Comparison of ENCODE assay signal across 25 mouse cellular contexts in the genomic region with DNA sequence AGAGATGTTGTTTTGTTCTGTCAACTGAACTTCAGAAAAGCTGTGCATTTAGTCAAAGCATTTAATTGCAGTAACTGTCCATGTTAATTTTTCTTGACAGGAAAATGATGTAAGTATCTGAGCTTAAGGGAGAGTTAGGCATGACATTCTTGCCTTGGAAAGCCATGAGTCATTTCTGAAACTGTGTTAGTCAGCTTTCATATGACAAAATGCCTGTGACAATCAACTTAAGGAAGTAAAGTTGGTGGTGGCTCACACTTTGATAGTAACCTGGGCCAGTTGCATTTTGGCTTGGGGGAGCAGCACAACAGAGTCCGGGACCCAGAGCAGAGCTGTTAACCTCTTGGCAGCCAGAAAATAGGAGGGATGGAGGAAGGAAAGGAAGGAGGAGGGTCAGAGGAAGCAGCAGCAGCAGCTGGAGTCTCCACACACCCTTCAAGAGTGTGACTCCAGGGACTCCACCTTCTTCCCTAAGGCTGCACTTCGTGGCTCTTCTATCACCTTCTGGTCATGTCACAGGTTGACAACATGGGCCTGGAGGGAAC. TPM values are rescaled to one million over a fixed set of nuclear protein-coding genes. Genes with fewer than 3 reads are reported as not detected.
DNase-seq lines count a peak whose midpoint lies in the region; ATAC-seq and TF ChIP-seq lines count a peak whose summit lies in the region.
"Had no signal": no experiment of that assay in that cellular context is flagged by ENCODE, and none has a peak within 500 bp of the region (broad histone marks: within the 10 kb centered on the region; RNA-seq: fewer than 3 reads in every experiment).

No protein-coding gene starts in this region.

- WGBS in intestine, postnatal 0 days = 42% methylated on average over 2 of the region's 2 CpGs
- 40% methylated on average over 2 of the region's 2 CpGs for WGBS in intestine, embryonic 15.5 days

- peak; percentile 88 for TF ChIP-seq EP300 in CH12.LX (IDR thresholded peaks at IDR 0.05; ENCODE audit: low read length)

- no peak for TF ChIP-seq CTCF in intestine, postnatal 0 days (IDR thresholded peaks at IDR 0.05; ENCODE audit: low read depth)
- TF ChIP-seq CTCF in CH12.LX (conservative IDR thresholded peaks at IDR 0.05 in 1 of 2, IDR thresholded peaks at IDR 0.05 in 1 of 2; ENCODE audit: low read depth in 2 of 2, low read length in 2 of 2) = no peak

- peaks cover 31% of the 10 kb centered on the region for H3K79me2 ChIP-seq in CH12.LX (replicated peaks; ENCODE audit: control insufficient read depth, extremely low read depth, insufficient read depth, poor library complexity, severe bottlenecking)

- TF ChIP-seq RAD21 in CH12.LX (IDR thresholded peaks at IDR 0.05; ENCODE audit: low read depth, low read length) = no peak

- peak; percentile 59 for DNase-seq in CH12.LX (ENCODE audit: extremely low read depth)
- no peak for DNase-seq in thymus, postnatal 4 days
- DNase-seq in left cerebral cortex, adult 11 months (ENCODE audit: low spot score) = no peak
- no peak for DNase-seq in cerebellum, adult 9-10 months
- DNase-seq: adrenal gland, postnatal 25 days; cerebellum, adult 9-11 months; forebrain, postnatal 0 days; heart, postnatal 36 days; lung, adult 18-20 months; lung, postnatal 14 days; retina, postnatal 1 day; right cerebral cortex, postnatal 25 days; spleen, adult 18-20 months had no signal

- no peaks in the 10 kb centered on the region for H3K27me3 ChIP-seq in intestine, postnatal 0 days (replicated peaks; ENCODE audit: control insufficient read depth, insufficient read depth, low read length)
- H3K27me3 ChIP-seq in intestine, embryonic 15.5 days (replicated peaks) = no peaks in the 10 kb centered on the region
- no peaks in the 10 kb centered on the region for H3K27me3 ChIP-seq in CH12.LX (replicated peaks)
- H3K27me3 ChIP-seq: heart, embryonic 13.5 days; limb, embryonic 13.5 days; midbrain, embryonic 12.5 days had no signal

- no peak for TF ChIP-seq POLR2A in CH12.LX (IDR thresholded peaks at IDR 0.05; ENCODE audit: low read depth, low read length)

- peaks cover 5% of the 10 kb centered on the region; the same call in 1 of the 2 replicates for H3K4me1 ChIP-seq in intestine, postnatal 0 days (replicated peaks; ENCODE audit: control insufficient read depth, insufficient read depth, low read length)
- H3K4me1 ChIP-seq in intestine, embryonic 15.5 days (replicated peaks) = peaks cover 19% of the 10 kb centered on the region
- H3K4me1 ChIP-seq in CH12.LX (ENCODE audit: control insufficient read depth in 1 of 2, insufficient read depth in 2 of 2) = peaks cover 30 to 88% of the 10 kb centered on the region in 2 experiments

- H3K36me3 ChIP-seq in intestine, postnatal 0 days (ENCODE audit: control insufficient read depth, insufficient read depth) = no peaks in the 10 kb centered on the region
- no peaks in the 10 kb centered on the region for H3K36me3 ChIP-seq in intestine, embryonic 15.5 days
- H3K36me3 ChIP-seq in CH12.LX (replicated peaks in 1 of 2; ENCODE audit: control insufficient read depth in 1 of 2, insufficient read depth in 1 of 2, low read length in 1 of 2) = peaks cover 0 to 3% of the 10 kb centered on the region in 2 experiments
- H3K36me3 ChIP-seq: embryonic facial prominence, embryonic 10.5 days; forebrain, embryonic 10.5 days; heart, embryonic 13.5 days; limb, embryonic 13.5 days; liver, embryonic 12.5 days; midbrain, embryonic 12.5 days had no signal

- ATAC-seq in intestine, postnatal 0 days = 0 out of 2 replicates have a peak, but pooled peaks have one; percentile 33
- no peak for ATAC-seq in intestine, embryonic 15.5 days
- peak; percentile 46 for ATAC-seq in inflammation-experienced regulatory T-cells, adult 6 months
- ATAC-seq in neutrophil, adult 5-6 weeks (ENCODE audit: extremely low read depth, insufficient number of reproducible peaks, low FRiP score, poor library complexity, severe bottlenecking) = 0 out of 2 replicates have a peak, but pooled peaks have one; percentile 31
- ATAC-seq: forebrain, postnatal 0 days; intestine, embryonic 16.5 days; liver, embryonic 12.5 days had no signal

- dilution Hi-C loops in CH12.LX (cut with MboI; ENCODE audit: extremely low pct_ligation_motif_present, extremely low pct_unique_long_range_greater_than_20kb, low sequenced_read_pairs) = no loop called here

- no peak overlapping the region for H3K9ac ChIP-seq in intestine, postnatal 0 days (ENCODE audit: low read depth, low read length)
- H3K9ac ChIP-seq in intestine, embryonic 15.5 days = no peak overlapping the region
- peak overlapping the region; percentile 82 for H3K9ac ChIP-seq in CH12.LX (ENCODE audit: insufficient read depth, low read depth)
- H3K9ac ChIP-seq: forebrain, postnatal 0 days; heart, embryonic 13.5 days; hindbrain, embryonic 14.5 days; limb, embryonic 13.5 days; liver, embryonic 12.5 days; midbrain, embryonic 12.5 days had no signal

- H3K4me2 ChIP-seq in intestine, postnatal 0 days (replicated peaks; ENCODE audit: low read depth) = no peak overlapping the region
- H3K4me2 ChIP-seq in intestine, embryonic 15.5 days (replicated peaks) = no peak overlapping the region
- H3K4me2 ChIP-seq in CH12.LX (ENCODE audit: insufficient read depth, low read depth, poor library complexity, severe bottlenecking) = peak overlapping the region; percentile 63
- H3K4me2 ChIP-seq: heart, embryonic 13.5 days; hindbrain, embryonic 14.5 days; limb, embryonic 13.5 days; liver, embryonic 12.5 days; midbrain, embryonic 12.5 days had no signal

- H3K27ac ChIP-seq in intestine, postnatal 0 days (ENCODE audit: low read depth, low read length) = no peak overlapping the region
- H3K27ac ChIP-seq in intestine, embryonic 15.5 days = no peak overlapping the region
- H3K27ac ChIP-seq in CH12.LX (ENCODE audit: insufficient read depth, low read depth) = peak overlapping the region; percentile 87
- H3K27ac ChIP-seq: embryonic facial prominence, embryonic 10.5 days; forebrain, embryonic 10.5 days; heart, embryonic 13.5 days; hindbrain, embryonic 14.5 days; limb, embryonic 13.5 days; liver, embryonic 12.5 days; midbrain, embryonic 12.5 days had no signal

- H3K4me3 ChIP-seq in intestine, postnatal 0 days (ENCODE audit: low read depth, low read length) = no peak overlapping the region
- no peak overlapping the region for H3K4me3 ChIP-seq in intestine, embryonic 15.5 days (replicated peaks)
- peak overlapping the region; percentile 23 to 59 (median 33) for H3K4me3 ChIP-seq in CH12.LX (replicated peaks in 1 of 3; ENCODE audit: low read depth in 2 of 3, low read length in 2 of 3, poor library complexity in 1 of 3)
- H3K4me3 ChIP-seq: embryonic facial prominence, embryonic 10.5 days; forebrain, embryonic 10.5 days; heart, embryonic 13.5 days; limb, embryonic 13.5 days; liver, embryonic 12.5 days; midbrain, embryonic 12.5 days had no signal

- in situ Hi-C loops in CH12.LX (cut with MboI; ENCODE audit: low pct_ligation_motif_present, low pct_unique_long_range_greater_than_20kb, low sequenced_read_pairs) = loop anchor here (25.0 kb wide), 1 partner anchor 1051 kb away; no protein-coding TSS in a partner anchor

- H3K9me3 ChIP-seq in intestine, postnatal 0 days (ENCODE audit: control insufficient read depth) = no peaks in the 10 kb centered on the region
- no peaks in the 10 kb centered on the region for H3K9me3 ChIP-seq in intestine, embryonic 15.5 days
- H3K9me3 ChIP-seq in CH12.LX (replicated peaks; ENCODE audit: low read length) = no peaks in the 10 kb centered on the region
- H3K9me3 ChIP-seq: embryonic facial prominence, embryonic 10.5 days; forebrain, embryonic 10.5 days; heart, embryonic 13.5 days; limb, embryonic 13.5 days; liver, embryonic 12.5 days; midbrain, embryonic 12.5 days had no signal

TF ChIP-seq in CH12.LX, 34 proteins besides CTCF, POLR2A, EP300 and RAD21 (continues in another document):
- TF ChIP-seq BHLHE40 (IDR thresholded peaks at IDR 0.05; ENCODE audit: low read depth, low read length) (peak; percentile 79), NELFE (IDR thresholded peaks at IDR 0.05; ENCODE audit: low read depth, low read length) (no peak), GABPA (IDR thresholded peaks at IDR 0.05; ENCODE audit: insufficient replicate concordance, low read depth, low read length) (no peak), CHD1 (IDR thresholded peaks at IDR 0.05; ENCODE audit: low read depth, low read length) (no peak), NRF1 (IDR thresholded peaks at IDR 0.05; ENCODE audit: low read depth, low read length) (no peak), MEF2A (IDR thresholded peaks at IDR 0.05; ENCODE audit: borderline replicate concordance, low read depth, low read length) (peak; percentile 22; the same call in 1 of the 2 replicates), RCOR1 (conservative IDR thresholded peaks at IDR 0.05; ENCODE audit: low read depth, low read length) (no peak), USF1 (IDR thresholded peaks at IDR 0.05; ENCODE audit: low read depth, low read length) (no peak), TCF12 (IDR thresholded peaks at IDR 0.05; ENCODE audit: low read depth, low read length) (0 out of 2 replicates have a peak, but pooled peaks have one; percentile 12), ELF1 (IDR thresholded peaks at IDR 0.05; ENCODE audit: low read depth, low read length) (peak; percentile 42; the same call in 1 of the 2 replicates), JUN (IDR thresholded peaks at IDR 0.05; ENCODE audit: insufficient read depth, low read depth, low read length) (peak; percentile 94), HCFC1 (IDR thresholded peaks at IDR 0.05; ENCODE audit: low read depth, low read length) (no peak), E2F4 (IDR thresholded peaks at IDR 0.05; ENCODE audit: insufficient replicate concordance, low read depth, low read length) (no peak), SIN3A (IDR thresholded peaks at IDR 0.05; ENCODE audit: low read length) (peak; percentile 44; the same call in 1 of the 2 replicates), ZMIZ1 (IDR thresholded peaks at IDR 0.05; ENCODE audit: low read depth, low read length) (no peak), MAX (IDR thresholded peaks at IDR 0.05; ENCODE audit: low read length) (no peak), TBP (conservative IDR thresholded peaks at IDR 0.05; ENCODE audit: low read depth, low read length) (no peak), POLR2AphosphoS2 (IDR thresholded peaks at IDR 0.05; ENCODE audit: low read depth, low read length) (no peak), ETS1 (conservative IDR thresholded peaks at IDR 0.05; ENCODE audit: low read depth, low read length) (peak; percentile 95), ZKSCAN1 (IDR thresholded peaks at IDR 0.05; ENCODE audit: borderline replicate concordance, low read depth, low read length) (no peak)

RNA-seq across cellular contexts. Expression of a gene that starts 20.9 kb away (rescaled TPM):
- polyA plus RNA-seq in intestine, postnatal 0 days (2015; fragmentation: Nextera tagmentation; extraction: Ambion mirVana) = 8.2 and 8.6 TPM in 2 replicates
- 14.9 and 15.0 TPM in 2 replicates for polyA plus RNA-seq in intestine, embryonic 15.5 days (2015; fragmentation: Nextera tagmentation; extraction: Ambion mirVana)
- total RNA-seq in CH12.LX (2012; rRNA removed) (32.2 and 35.8 TPM in 2 replicates), CH12.LX (2014; rRNA removed) (22.2 and 23.1 TPM in 2 replicates)
- 42.8 and 50.2 TPM in 2 replicates for polyA plus RNA-seq in CH12.LX (2012; ENCODE audit: insufficient read length, low read depth)
- 100 to 1,000 TPM in 2 of 3 experiments, 10 to 100 TPM in 1; 94.0 to 116 (median 111) TPM for polyA plus RNA-seq in inflammation-experienced regulatory T-cells, adult 6 months (2017; shearing (Covaris generic))
- 104 and 117 TPM in 2 replicates for total RNA-seq in neutrophil, adult 5-6 weeks (2017)

Comparison
In these comparisons a context has a peak if more than half of its experiments do, and no peak if none do; other contexts are left out.
1. H3K4me3 ChIP-seq: peak in CH12.LX (3 of 3); none in intestine, postnatal 0 days (single experiment) and intestine, embryonic 15.5 days (single experiment).